ENCODE assay signal across 8 mouse cellular contexts in the genomic region with DNA sequence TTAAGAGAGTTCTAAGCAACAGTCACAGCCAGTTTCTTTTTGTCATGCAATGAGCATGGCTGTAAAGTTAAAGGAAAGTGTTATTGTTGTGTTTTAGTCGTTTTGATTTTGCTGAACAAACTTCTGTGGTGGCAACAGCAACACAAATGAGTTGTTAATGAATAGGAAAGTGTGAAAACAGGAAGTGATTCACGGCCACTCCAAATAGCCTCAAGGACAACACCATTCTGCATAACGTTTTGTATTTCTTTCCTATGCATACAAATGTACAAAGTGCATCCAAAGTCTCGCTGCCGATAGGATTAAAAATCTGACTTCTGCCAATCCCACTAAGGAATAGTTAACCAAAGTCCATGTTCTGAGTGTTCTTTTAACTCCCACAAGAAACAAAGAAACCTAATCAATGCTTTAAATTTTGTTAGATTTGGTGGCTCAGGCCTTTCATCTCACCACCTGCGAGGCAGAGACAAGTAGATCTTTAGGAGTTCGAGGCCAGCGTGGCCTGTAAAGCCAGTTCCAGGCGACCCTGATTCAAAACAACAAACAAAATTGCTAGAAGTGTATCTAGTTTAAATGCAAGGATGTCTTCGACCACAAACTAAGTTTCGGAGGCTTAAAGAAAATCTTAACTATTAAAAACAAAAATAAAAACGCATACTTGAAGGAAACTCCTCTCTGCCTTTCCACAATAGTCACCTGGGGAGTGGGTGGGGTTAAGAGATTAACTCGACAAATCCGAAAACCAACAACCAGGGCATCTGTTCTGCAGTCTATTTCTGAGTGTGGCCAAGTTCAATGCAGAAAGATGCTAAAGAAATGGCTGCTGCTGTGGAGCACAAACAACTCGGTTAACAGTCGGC. TPM values are rescaled to one million over a fixed set of nuclear protein-coding genes. Genes with fewer than 3 reads are reported as not detected.
DNase-seq lines count a peak whose midpoint lies in the region; ATAC-seq and TF ChIP-seq lines count a peak whose summit lies in the region.

No protein-coding gene starts in this region.

- 30% methylated on average over 16 of the region's 16 CpGs for WGBS in forebrain, embryonic 10.5 days
- WGBS in limb, embryonic 14.5 days, result 25% methylated on average over 16 of the region's 16 CpGs
- 30% methylated on average over 15 of the region's 16 CpGs for WGBS in neural tube, embryonic 13.5 days

- H3K27me3 ChIP-seq in forebrain, embryonic 10.5 days (ENCODE audit: poor library complexity, severe bottlenecking), result no peaks in the 10 kb centered on the region
- H3K27me3 ChIP-seq in limb, embryonic 14.5 days (ENCODE audit: control insufficient read depth, insufficient read depth, low read length), result no peaks in the 10 kb centered on the region
- no peaks in the 10 kb centered on the region for H3K27me3 ChIP-seq in neural tube, embryonic 13.5 days

- no peak for ATAC-seq in limb, embryonic 14.5 days (ENCODE audit: low FRiP score, low read depth)
- ATAC-seq in neural tube, embryonic 13.5 days (ENCODE audit: low read depth), result no peak

- H3K27ac ChIP-seq in forebrain, embryonic 10.5 days, result peak overlapping the region; percentile 94
- H3K27ac ChIP-seq in limb, embryonic 14.5 days (replicated peaks; ENCODE audit: low read depth, low read length), result peak overlapping the region; percentile 61
- H3K27ac ChIP-seq in neural tube, embryonic 13.5 days (replicated peaks), result peak overlapping the region; percentile 81

- H3K9ac ChIP-seq in limb, embryonic 14.5 days (ENCODE audit: low read depth, low read length, severe bottlenecking), result peak overlapping the region; percentile 78
- H3K9ac ChIP-seq in neural tube, embryonic 13.5 days, result peak overlapping the region; percentile 82

- peak; percentile 21 for DNase-seq in embryo, embryonic 10 days (ENCODE audit: low spot score)
- DNase-seq in embryo, embryonic 10.5 days (ENCODE audit: low spot score), result no peak
- DNase-seq in B cell, adult 2 months, result peak; percentile 36 to 54
- no peak for DNase-seq in forebrain, embryonic 10.5 days (ENCODE audit: extremely low spot score, low spot score)
- peak; percentile 21 for DNase-seq in limb, embryonic 14.5 days (ENCODE audit: low spot score)
- no peak for DNase-seq in cerebellum, adult 9-10 months
- no peak for DNase-seq in cerebellum, adult 9-11 months

- H3K4me3 ChIP-seq in forebrain, embryonic 10.5 days, result peak overlapping the region; percentile 83
- peak overlapping the region; percentile 70 for H3K4me3 ChIP-seq in limb, embryonic 14.5 days (replicated peaks; ENCODE audit: low read length)
- H3K4me3 ChIP-seq in neural tube, embryonic 13.5 days, result peak overlapping the region; percentile 81

- TF ChIP-seq POLR2A in limb, embryonic 14.5 days (IDR thresholded peaks at IDR 0.05; ENCODE audit: borderline replicate concordance, extremely low read depth, insufficient read depth, insufficient read length), result no peak

- peaks cover 11% of the 10 kb centered on the region for H3K4me1 ChIP-seq in forebrain, embryonic 10.5 days
- H3K4me1 ChIP-seq in limb, embryonic 14.5 days (ENCODE audit: control insufficient read depth, insufficient read depth, low read length), result peaks cover 5% of the 10 kb centered on the region; the same call in 1 of the 2 replicates
- H3K4me1 ChIP-seq in neural tube, embryonic 13.5 days (replicated peaks), result peaks cover 16% of the 10 kb centered on the region

- H3K36me3 ChIP-seq in forebrain, embryonic 10.5 days (replicated peaks), result peaks cover 34% of the 10 kb centered on the region
- peaks cover 21% of the 10 kb centered on the region for H3K36me3 ChIP-seq in limb, embryonic 14.5 days (ENCODE audit: control insufficient read depth, insufficient read depth, low read length)
- H3K36me3 ChIP-seq in neural tube, embryonic 13.5 days, result peaks cover 29% of the 10 kb centered on the region

- H3K9me3 ChIP-seq in forebrain, embryonic 10.5 days, result no peaks in the 10 kb centered on the region
- no peaks in the 10 kb centered on the region for H3K9me3 ChIP-seq in limb, embryonic 14.5 days (ENCODE audit: control insufficient read depth, low read length)
- 0 out of 2 replicates have a peak, but pooled peaks cover 4% of the 10 kb centered on the region for H3K9me3 ChIP-seq in neural tube, embryonic 13.5 days

- peak overlapping the region; percentile 53 for H3K4me2 ChIP-seq in limb, embryonic 14.5 days (replicated peaks; ENCODE audit: low read depth, low read length, severe bottlenecking)
- peak overlapping the region; percentile 61 for H3K4me2 ChIP-seq in neural tube, embryonic 13.5 days

RNA-seq across cellular contexts. Expression of gene Ttc5, which starts 0.7 kb away (rescaled TPM):
- 107 and 109 TPM in 2 replicates for polyA plus RNA-seq in forebrain, embryonic 10.5 days (2016; fragmentation: Nextera tagmentation; extraction: Ambion mirVana)
- polyA plus RNA-seq in limb, embryonic 14.5 days (2012; rRNA removed), result 75.6 and 77.4 TPM in 2 replicates
- polyA plus RNA-seq in limb, embryonic 14.5 days (2014; fragmentation: Nextera tagmentation; extraction: Ambion mirVana), result 63.2 and 67.6 TPM in 2 replicates
- 111 and 114 TPM in 2 replicates for polyA plus RNA-seq in neural tube, embryonic 13.5 days (2015; fragmentation: Nextera tagmentation; extraction: Ambion mirVana)

RNA-seq across cellular contexts. Expression of gene Ccnb1ip1, which starts 22.9 kb away (rescaled TPM):
- not detected in 2 replicates for polyA plus RNA-seq in forebrain, embryonic 10.5 days (2016; fragmentation: Nextera tagmentation; extraction: Ambion mirVana)
- not detected in 2 replicates for polyA plus RNA-seq in limb, embryonic 14.5 days (2012; rRNA removed)
- polyA plus RNA-seq in limb, embryonic 14.5 days (2014; fragmentation: Nextera tagmentation; extraction: Ambion mirVana), result not detected in 2 replicates
- polyA plus RNA-seq in neural tube, embryonic 13.5 days (2015; fragmentation: Nextera tagmentation; extraction: Ambion mirVana), result not detected in 2 replicates

RNA-seq across cellular contexts. Expression of gene Parp2, which starts 23.0 kb away (rescaled TPM):
- 76.7 and 84.4 TPM in 2 replicates for polyA plus RNA-seq in forebrain, embryonic 10.5 days (2016; fragmentation: Nextera tagmentation; extraction: Ambion mirVana)
- polyA plus RNA-seq in limb, embryonic 14.5 days (2012; rRNA removed), result 65.4 and 86.6 TPM in 2 replicates
- polyA plus RNA-seq in limb, embryonic 14.5 days (2014; fragmentation: Nextera tagmentation; extraction: Ambion mirVana), result 54.0 and 57.8 TPM in 2 replicates
- 44.5 and 49.0 TPM in 2 replicates for polyA plus RNA-seq in neural tube, embryonic 13.5 days (2015; fragmentation: Nextera tagmentation; extraction: Ambion mirVana)

RNA-seq across cellular contexts. Expression of gene Olfr749, which starts 39.7 kb away (rescaled TPM):
- polyA plus RNA-seq in forebrain, embryonic 10.5 days (2016; fragmentation: Nextera tagmentation; extraction: Ambion mirVana), result not detected in 2 replicates
- not detected in 2 replicates for polyA plus RNA-seq in limb, embryonic 14.5 days (2012; rRNA removed)
- polyA plus RNA-seq in limb, embryonic 14.5 days (2014; fragmentation: Nextera tagmentation; extraction: Ambion mirVana), result not detected in 2 replicates
- polyA plus RNA-seq in neural tube, embryonic 13.5 days (2015; fragmentation: Nextera tagmentation; extraction: Ambion mirVana), result not detected in 2 replicates

Comparison
In these comparisons a context has a peak if more than half of its experiments do, and no peak if none do; other contexts are left out.
1. DNase-seq: peak in embryo, embryonic 10 days (single experiment), B cell, adult 2 months (2 of 2) and limb, embryonic 14.5 days (single experiment); none in embryo, embryonic 10.5 days (single experiment), forebrain, embryonic 10.5 days (single experiment), cerebellum, adult 9-10 months (single experiment) and cerebellum, adult 9-11 months (single experiment).
2. Peak in every context shown above with its lines, with median percentiles within 50 percentile points of each other: H3K27ac ChIP-seq and H3K4me3 ChIP-seq.